Mouse (Mus musculus) CH12.LX (cell line): ENCODE measurements around the gene Lpar1.

Source experiments
- CTCF ChIP-seq, 2 experiments: IDR thresholded peaks in 1 of 2; conservative IDR thresholded peaks in 1 of 2; 2 replicates each; pipeline ENCODE4 v1.5.1; 2011 to 2012; ENCODE audit warnings: low read depth in 2 of 2, low read length in 2 of 2, improper control_type of control experiment in 1 of 2, inconsistent platforms in 1 of 2, mild to moderate bottlenecking in 1 of 2, moderate library complexity in 1 of 2
- EP300 ChIP-seq: IDR thresholded peaks from 2 replicates; pipeline ENCODE4 v1.6.1; 2011; ENCODE audit warnings: low read length, improper control_type of control experiment
- HCFC1 ChIP-seq: IDR thresholded peaks from 2 replicates; pipeline ENCODE4 v1.6.1; 2012; ENCODE audit warnings: low read depth, mild to moderate bottlenecking, inconsistent platforms, low read length, improper control_type of control experiment
- MAX ChIP-seq: IDR thresholded peaks from 2 replicates; pipeline ENCODE4 v1.6.1; 2011; ENCODE audit warnings: low read length, improper control_type of control experiment
- NELFE ChIP-seq: IDR thresholded peaks from 2 replicates; pipeline ENCODE4 v1.6.1; 2011; ENCODE audit warnings: low read depth, low read length, improper control_type of control experiment
- RAD21 ChIP-seq: IDR thresholded peaks from 2 replicates; pipeline ENCODE4 v1.6.1; 2011; ENCODE audit warnings: low read depth, mild to moderate bottlenecking, low read length, improper control_type of control experiment, moderate library complexity

DNA sequence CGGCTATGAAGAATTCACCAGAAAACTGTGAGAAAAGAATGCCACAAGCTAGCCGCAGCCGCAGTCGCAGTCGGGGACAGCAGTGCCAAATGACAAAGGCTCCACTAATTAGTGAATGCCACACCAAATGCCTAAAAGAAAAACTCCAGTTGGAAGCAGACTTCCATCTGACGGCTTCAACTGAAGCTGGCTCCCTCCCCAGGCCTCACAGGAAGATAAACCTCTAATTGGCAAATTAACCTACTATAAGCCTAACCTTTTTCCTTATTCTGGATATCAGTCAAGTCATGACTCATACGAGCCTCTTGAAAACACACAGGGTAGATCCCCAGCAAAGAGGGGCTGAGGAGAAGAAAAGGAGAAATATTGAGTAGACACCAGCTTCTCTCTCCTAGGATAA is 44.9 kb downstream of the Lpar1 start:
- TF ChIP-seq HCFC1 (no peak), NELFE (no peak), EP300 (no peak), MAX (no peak), CTCF (conservative IDR thresholded peaks at IDR 0.05 in 1 of 2, IDR thresholded peaks at IDR 0.05 in 1 of 2; ENCODE audit: low read depth in 2 of 2, low read length in 2 of 2) (no peak), RAD21 (no peak)
